Mouse (Mus musculus): ENCODE measurements around the gene St7l. TPM values are rescaled to one million over a fixed set of nuclear protein-coding genes. Genes with fewer than 3 reads are reported as not detected.

St7l gene
- polyA plus RNA-seq, 1 experiment, result 4.5 TPM

DNA sequence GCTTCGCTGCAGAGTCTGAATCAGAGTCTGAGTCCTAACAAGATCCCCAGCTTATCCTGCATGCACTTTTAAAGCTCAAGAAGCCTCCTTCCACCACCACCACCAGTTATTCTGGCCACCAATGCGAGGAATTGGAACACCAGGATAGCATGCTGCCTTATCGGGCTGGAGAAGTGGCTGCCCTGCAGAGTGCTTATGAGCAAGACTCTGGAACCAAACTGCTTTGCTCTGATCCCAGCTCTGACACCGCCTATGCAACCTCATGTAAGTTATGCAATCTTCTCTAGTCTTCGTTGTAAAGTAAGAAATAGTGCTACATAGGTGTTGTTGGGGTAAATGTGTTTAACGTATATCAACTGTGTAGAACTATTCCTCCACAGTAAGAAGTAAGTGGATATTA is 65.6 kb downstream of the St7l start:
- TF ChIP-seq POLR2A (IDR thresholded peaks at IDR 0.05; ENCODE audit: low read depth, low read length) (no peak), CTCF (IDR thresholded peaks at IDR 0.05; ENCODE audit: extremely low read depth, insufficient read depth, insufficient read length, insufficient replicate concordance) (no peak)
- WGBS, result 92% methylated on average over 6 of the region's 6 CpGs
- peaks cover 5% of the 10 kb centered on the region for H3K36me3 ChIP-seq (ENCODE audit: control insufficient read depth, insufficient read depth, low read length)
- no peak overlapping the region for H3K27ac ChIP-seq (ENCODE audit: insufficient read depth, low read length)
- no peaks in the 10 kb centered on the region for H3K4me1 ChIP-seq (ENCODE audit: control insufficient read depth, insufficient read depth, insufficient read length)
- DNase-seq (ENCODE audit: low read depth in 1 of 2, low spot score in 2 of 2), result no peak
- no peaks in the 10 kb centered on the region for H3K27me3 ChIP-seq (ENCODE audit: control insufficient read depth, insufficient read depth, low read length)
- H3K4me3 ChIP-seq (ENCODE audit: extremely low read depth, insufficient read depth, insufficient read length), result no peak overlapping the region

DNA sequence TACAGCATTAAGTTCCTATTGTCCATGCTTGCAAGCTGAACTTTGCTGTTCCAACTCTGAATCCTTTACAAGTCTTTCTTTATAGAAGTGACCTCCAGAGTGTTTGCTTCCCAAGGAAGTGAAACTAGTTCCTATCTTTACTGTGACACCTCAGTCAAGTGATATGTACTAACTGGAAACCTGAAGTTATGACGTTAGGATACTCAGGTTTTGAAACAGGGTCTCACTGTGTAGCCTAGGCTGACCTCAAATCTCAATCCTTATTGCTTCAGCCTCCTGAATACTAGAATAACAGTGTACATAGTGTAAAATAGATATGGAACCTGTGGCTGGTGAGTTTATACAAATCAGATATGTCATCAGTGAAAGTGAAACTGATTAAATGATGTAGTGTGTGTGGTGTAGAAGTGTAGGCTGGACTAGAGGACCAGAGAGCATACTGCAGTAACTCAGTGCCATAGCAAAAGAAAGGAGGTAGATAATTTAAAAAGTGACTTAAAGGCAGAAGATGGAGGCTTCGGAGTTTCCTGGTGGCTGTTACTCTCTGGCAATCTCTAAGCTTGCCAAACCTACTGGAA is 74.0 kb downstream of the St7l start:
- H3K4me1 ChIP-seq (ENCODE audit: control insufficient read depth, insufficient read depth, insufficient read length), result no peaks in the 10 kb centered on the region
- peaks cover 2% of the 10 kb centered on the region for H3K36me3 ChIP-seq (ENCODE audit: control insufficient read depth, insufficient read depth, low read length)
- H3K4me3 ChIP-seq (ENCODE audit: extremely low read depth, insufficient read depth, insufficient read length), result no peak overlapping the region
- no peak for DNase-seq (ENCODE audit: low read depth in 1 of 2, low spot score in 2 of 2)
- TF ChIP-seq CTCF (IDR thresholded peaks at IDR 0.05; ENCODE audit: extremely low read depth, insufficient read depth, insufficient read length, insufficient replicate concordance) (no peak), POLR2A (IDR thresholded peaks at IDR 0.05; ENCODE audit: low read depth, low read length) (no peak)
- no peak overlapping the region for H3K27ac ChIP-seq (ENCODE audit: insufficient read depth, low read length)
- WGBS, result 72% methylated on average over 2 of the region's 2 CpGs
- no peaks in the 10 kb centered on the region for H3K27me3 ChIP-seq (ENCODE audit: control insufficient read depth, insufficient read depth, low read length)

GRCm38 (mm10) chr3:104938327-104938726 is 74.5 kb downstream of the St7l start:
- Histone ChIP-seq H3K4me1 (ENCODE audit: control insufficient read depth, insufficient read depth, insufficient read length) (no peaks in the 10 kb centered on the region), H3K27me3 (ENCODE audit: control insufficient read depth, insufficient read depth, low read length) (no peaks in the 10 kb centered on the region), H3K36me3 (ENCODE audit: control insufficient read depth, insufficient read depth, low read length) (peaks cover 2% of the 10 kb centered on the region), H3K4me3 (ENCODE audit: extremely low read depth, insufficient read depth, insufficient read length) (no peak overlapping the region), H3K27ac (ENCODE audit: insufficient read depth, low read length) (no peak overlapping the region)
- no peak for DNase-seq (ENCODE audit: low read depth in 1 of 2, low spot score in 2 of 2)
- 84% methylated on average over 4 of the region's 4 CpGs for WGBS
- no peak for TF ChIP-seq CTCF (IDR thresholded peaks at IDR 0.05; ENCODE audit: extremely low read depth, insufficient read depth, insufficient read length, insufficient replicate concordance)
- TF ChIP-seq POLR2A (IDR thresholded peaks at IDR 0.05; ENCODE audit: low read depth, low read length), result no peak

GRCm38 (mm10) chr3:104940691-104941090 is 76.9 kb downstream of the St7l start:
- WGBS, result 90% methylated on average over 6 of the region's 6 CpGs
- no peak for DNase-seq (ENCODE audit: low read depth in 1 of 2, low spot score in 2 of 2)

DNA sequence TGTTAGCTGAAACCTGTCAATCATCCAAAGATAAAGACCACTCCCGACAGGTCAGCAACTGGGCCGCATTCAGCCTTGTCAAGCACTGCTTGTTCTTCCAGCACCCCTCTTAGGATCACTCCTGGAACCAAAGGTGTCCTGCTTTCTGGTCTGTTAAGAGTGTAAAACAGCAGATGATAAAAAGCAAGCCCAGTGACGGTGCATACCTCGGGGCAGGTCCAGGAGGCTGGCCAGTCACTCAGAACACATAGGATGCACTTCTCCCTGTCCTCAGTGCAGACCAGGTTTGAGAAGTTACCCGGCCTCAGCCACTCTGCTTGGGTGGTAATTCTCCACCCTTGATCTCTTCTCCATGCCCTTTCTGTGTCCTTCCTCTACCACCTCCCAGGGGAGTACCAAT is 78.9 kb downstream of the St7l start:
- H3K4me3 ChIP-seq (ENCODE audit: extremely low read depth, insufficient read depth, insufficient read length), result no peak overlapping the region
- no peak for DNase-seq (ENCODE audit: low read depth in 1 of 2, low spot score in 2 of 2)
- peaks cover 1% of the 10 kb centered on the region; the same call in 1 of the 2 replicates for H3K36me3 ChIP-seq (ENCODE audit: control insufficient read depth, insufficient read depth, low read length)
- H3K4me1 ChIP-seq (ENCODE audit: control insufficient read depth, insufficient read depth, insufficient read length), result no peaks in the 10 kb centered on the region
- no peak for TF ChIP-seq CTCF (IDR thresholded peaks at IDR 0.05; ENCODE audit: extremely low read depth, insufficient read depth, insufficient read length, insufficient replicate concordance)
- no peak for TF ChIP-seq POLR2A (IDR thresholded peaks at IDR 0.05; ENCODE audit: low read depth, low read length)
- H3K27me3 ChIP-seq (ENCODE audit: control insufficient read depth, insufficient read depth, low read length), result no peaks in the 10 kb centered on the region
- no peak overlapping the region for H3K27ac ChIP-seq (ENCODE audit: insufficient read depth, low read length)
- 93% methylated on average over 5 of the region's 5 CpGs for WGBS

More at GRCm38 (mm10) chr3:104940691-104941090, 76.9 kb downstream of the St7l start:
- Histone ChIP-seq H3K27me3 (ENCODE audit: control insufficient read depth, insufficient read depth, low read length) (no peaks in the 10 kb centered on the region), H3K4me3 (ENCODE audit: extremely low read depth, insufficient read depth, insufficient read length) (no peak overlapping the region), H3K36me3 (ENCODE audit: control insufficient read depth, insufficient read depth, low read length) (peaks cover 1% of the 10 kb centered on the region; the same call in 1 of the 2 replicates), H3K4me1 (ENCODE audit: control insufficient read depth, insufficient read depth, insufficient read length) (no peaks in the 10 kb centered on the region), H3K27ac (ENCODE audit: insufficient read depth, low read length) (no peak overlapping the region)
- TF ChIP-seq POLR2A (IDR thresholded peaks at IDR 0.05; ENCODE audit: low read depth, low read length) (no peak), CTCF (IDR thresholded peaks at IDR 0.05; ENCODE audit: extremely low read depth, insufficient read depth, insufficient read length, insufficient replicate concordance) (no peak)

- Histone ChIP-seq H3K4me3 (ENCODE audit: extremely low read depth, insufficient read depth, insufficient read length) (no peak overlapping the region), H3K4me1 (ENCODE audit: control insufficient read depth, insufficient read depth, insufficient read length) (no peaks in the 10 kb centered on the region), H3K27ac (ENCODE audit: insufficient read depth, low read length) (no peak overlapping the region), H3K36me3 (ENCODE audit: control insufficient read depth, insufficient read depth, low read length) (peaks cover 1% of the 10 kb centered on the region; the same call in 1 of the 2 replicates), H3K27me3 (ENCODE audit: control insufficient read depth, insufficient read depth, low read length) (no peaks in the 10 kb centered on the region)
- no peak for TF ChIP-seq CTCF (IDR thresholded peaks at IDR 0.05; ENCODE audit: extremely low read depth, insufficient read depth, insufficient read length, insufficient replicate concordance)
- no peak for DNase-seq (ENCODE audit: low read depth in 1 of 2, low spot score in 2 of 2)
- 93% methylated on average over 8 of the region's 8 CpGs for WGBS
These were observed 79.5 kb downstream of the St7l start for GRCm38 (mm10) chr3:104943333-104943732.

DNA sequence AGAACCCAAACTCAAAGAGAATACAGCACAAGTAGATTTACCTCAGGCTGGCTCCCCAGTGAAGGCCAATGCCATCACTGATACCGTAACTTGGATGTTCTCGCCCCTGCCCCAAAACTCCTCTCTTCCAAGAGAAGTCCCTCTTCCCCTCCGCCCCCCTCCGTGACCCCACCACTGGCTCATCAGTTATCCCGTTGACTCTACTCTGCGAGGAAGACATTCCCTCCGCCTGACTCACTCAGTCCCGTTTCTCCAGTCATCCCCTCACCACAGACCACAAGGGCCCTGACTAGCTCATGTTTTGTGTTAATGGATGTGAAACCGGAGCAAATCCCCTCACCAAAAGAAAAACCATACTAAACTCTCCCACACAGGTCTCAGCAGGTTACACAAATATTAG is 81.1 kb downstream of the St7l start:
- no peaks in the 10 kb centered on the region for H3K4me1 ChIP-seq (ENCODE audit: control insufficient read depth, insufficient read depth, insufficient read length)
- WGBS, result 93% methylated on average over 9 of the region's 9 CpGs
- DNase-seq (ENCODE audit: low read depth in 1 of 2, low spot score in 2 of 2), result no peak

More for the DNA sequence above, 81.1 kb downstream of the St7l start:
- Histone ChIP-seq H3K4me3 (ENCODE audit: extremely low read depth, insufficient read depth, insufficient read length) (no peak overlapping the region), H3K36me3 (ENCODE audit: control insufficient read depth, insufficient read depth, low read length) (0 out of 2 replicates have a peak, but pooled peaks cover 1% of the 10 kb centered on the region), H3K27ac (ENCODE audit: insufficient read depth, low read length) (no peak overlapping the region), H3K27me3 (ENCODE audit: control insufficient read depth, insufficient read depth, low read length) (no peaks in the 10 kb centered on the region)
- TF ChIP-seq POLR2A (IDR thresholded peaks at IDR 0.05; ENCODE audit: low read depth, low read length) (no peak), CTCF (IDR thresholded peaks at IDR 0.05; ENCODE audit: extremely low read depth, insufficient read depth, insufficient read length, insufficient replicate concordance) (no peak)
